Comparison of ENCODE assay signal across 8 mouse cellular contexts in genomic region chr8:105758277-105759108, GRCm38 (mm10). TPM values are rescaled to one million over a fixed set of nuclear protein-coding genes. Genes with fewer than 3 reads are reported as not detected.
A peak's percentile ranks its signal among the peaks of the same experiment; 100 is the strongest.
DNase-seq lines count a peak whose midpoint lies in the region; ATAC-seq and TF ChIP-seq lines count a peak whose summit lies in the region.

TSS of gene Gfod2 (minus strand) at chr8:105758664.

- H3K4me1 ChIP-seq in bone marrow macrophage, adult 2 months (ENCODE audit: control insufficient read depth, insufficient read depth, low read length): peaks cover 11% of the 10 kb centered on the region
- no peaks in the 10 kb centered on the region for H3K4me1 ChIP-seq in embryonic fibroblast, embryonic 13.5 days (ENCODE audit: control insufficient read depth, insufficient read depth, low read length)
- peaks cover 11% of the 10 kb centered on the region; the same call in 1 of the 2 replicates for H3K4me1 ChIP-seq in heart, embryonic 10.5 days
- H3K4me1 ChIP-seq in kidney, embryonic 15.5 days: peaks cover 21% of the 10 kb centered on the region

- no peak within 1 kb of the TSS for H3K27ac ChIP-seq in bone marrow macrophage, adult 2 months (ENCODE audit: insufficient read depth, low read depth, low read length)
- H3K27ac ChIP-seq in embryonic fibroblast, embryonic 13.5 days (ENCODE audit: insufficient read depth, low read length): no peak within 1 kb of the TSS
- H3K27ac ChIP-seq in heart, embryonic 10.5 days: peak within 1 kb of the TSS; percentile 89
- H3K27ac ChIP-seq in kidney, embryonic 15.5 days: peak within 1 kb of the TSS; percentile 89

- no peaks in the 10 kb centered on the region for H3K36me3 ChIP-seq in heart, embryonic 10.5 days
- H3K36me3 ChIP-seq in kidney, embryonic 15.5 days: no peaks in the 10 kb centered on the region

- H3K27me3 ChIP-seq in heart, embryonic 10.5 days (ENCODE audit: insufficient read depth, poor library complexity, severe bottlenecking): no peaks in the 10 kb centered on the region
- H3K27me3 ChIP-seq in kidney, embryonic 15.5 days: no peaks in the 10 kb centered on the region

- DNase-seq in A20 (ENCODE audit: low read depth, low spot score) (peak; percentile 95), liver (peak; percentile 98)
- peak; percentile 99 for DNase-seq in heart, embryonic 10.5 days (ENCODE audit: low spot score)
- peak; percentile 97 to 98 for DNase-seq in spleen, postnatal 4 days (ENCODE audit: low spot score in 2 of 2)

- peak; percentile 98 for ATAC-seq in kidney, embryonic 15.5 days (replicated peaks; ENCODE audit: low FRiP score)
- ATAC-seq in monocyte, adult 5-6 weeks (replicated peaks; ENCODE audit: insufficient number of reproducible peaks, low FRiP score, low TSS enrichment, poor library complexity, severe bottlenecking): peak; percentile 95

- no peaks in the 10 kb centered on the region for H3K9me3 ChIP-seq in heart, embryonic 10.5 days
- H3K9me3 ChIP-seq in kidney, embryonic 15.5 days (replicated peaks): no peaks in the 10 kb centered on the region

- TF ChIP-seq CTCF in bone marrow macrophage, adult 2 months (IDR thresholded peaks at IDR 0.05; ENCODE audit: low read depth, low read length): no peak
- TF ChIP-seq CTCF in embryonic fibroblast, embryonic 13.5 days (IDR thresholded peaks at IDR 0.05; ENCODE audit: borderline replicate concordance, insufficient read depth, low read length): no peak

- no peak for TF ChIP-seq POLR2A in bone marrow macrophage, adult 2 months (IDR thresholded peaks at IDR 0.05; ENCODE audit: borderline replicate concordance, low read depth, low read length)
- peak; percentile 84 for TF ChIP-seq POLR2A in embryonic fibroblast, embryonic 13.5 days (IDR thresholded peaks at IDR 0.05; ENCODE audit: low read depth, low read length)

- 4% methylated on average over 57 of the region's 57 CpGs for WGBS in heart, embryonic 10.5 days
- WGBS in kidney, embryonic 15.5 days: 3% methylated on average over 57 of the region's 57 CpGs

- H3K4me2 ChIP-seq in kidney, embryonic 15.5 days: peak within 1 kb of the TSS; percentile 75

- peak within 1 kb of the TSS; percentile 89 for H3K4me3 ChIP-seq in bone marrow macrophage, adult 2 months (ENCODE audit: insufficient read depth, low read length)
- H3K4me3 ChIP-seq in embryonic fibroblast, embryonic 13.5 days (ENCODE audit: insufficient read depth, low read length): peak within 1 kb of the TSS; percentile 82
- H3K4me3 ChIP-seq in heart, embryonic 10.5 days: peak within 1 kb of the TSS; percentile 93
- H3K4me3 ChIP-seq in kidney, embryonic 15.5 days (replicated peaks): peak within 1 kb of the TSS; percentile 94

- peak within 1 kb of the TSS; percentile 78 for H3K9ac ChIP-seq in kidney, embryonic 15.5 days

RNA-seq across cellular contexts. Expression of gene Gfod2, which starts in this region (rescaled TPM):
- polyA plus RNA-seq in bone marrow macrophage, adult 2 months (2012; ENCODE audit: insufficient read depth, insufficient read length, missing spikeins): 0.75 and 1.4 TPM in 2 replicates
- polyA plus RNA-seq in embryonic fibroblast, embryonic 13.5 days (2011; ENCODE audit: insufficient read length, low read depth, missing spikeins): 4.7 and 5.6 TPM in 2 replicates
- 13.1 and 18.2 TPM in 2 replicates for polyA plus RNA-seq in heart, embryonic 10.5 days (2016; fragmentation: Nextera tagmentation; extraction: Ambion mirVana)
- polyA plus RNA-seq in kidney, embryonic 15.5 days (2015; fragmentation: Nextera tagmentation; extraction: Ambion mirVana): 21.2 and 23.7 TPM in 2 replicates
- total RNA-seq in monocyte, adult 5-6 weeks (2017): 0.21 to 2.7 TPM in 2 of 3 replicates, not detected in the other

Comparison
In these comparisons a context has a peak if more than half of its experiments do, and no peak if none do; other contexts are left out.
1. H3K27ac ChIP-seq: peak in heart, embryonic 10.5 days (single experiment) and kidney, embryonic 15.5 days (single experiment); none in bone marrow macrophage, adult 2 months (single experiment) and embryonic fibroblast, embryonic 13.5 days (single experiment).
2. Peak in every context shown above with its lines, with median percentiles within 50 percentile points of each other: DNase-seq and H3K4me3 ChIP-seq.